Mouse (Mus musculus) heart, embryonic 16.5 days (tissue): ENCODE measurements around the gene Pcgf2. TPM values are rescaled to one million over a fixed set of nuclear protein-coding genes. Genes with fewer than 3 reads are reported as not detected.

Experiments
- ATAC-seq: fragments of 200-750 bp; cut with Nextera tagmentation; replicated peaks from 2 replicates; pipeline ENCODE4 v1.8.0; 2017; ENCODE audit warnings: moderate number of reproducible peaks; ENCODE audit not compliant: insufficient read depth, low FRiP score; ENCODE audit errors: extremely low read depth
- H3K27ac ChIP-seq: fragments of 300-500 bp; sonication (generic); 2 replicates; pipeline ENCODE4 v1.5.1; 2014; ENCODE audit warnings: mild to moderate bottlenecking, low read length, control low read depth, moderate library complexity
- H3K27me3 ChIP-seq: fragments of 300-500 bp; sonication (generic); 2 replicates; pipeline ENCODE4 v1.6.1; 2014; ENCODE audit warnings: low read length, mixed read lengths; ENCODE audit not compliant: control insufficient read depth, insufficient read depth
- H3K36me3 ChIP-seq: fragments of 300-500 bp; sonication (generic); 2 replicates; pipeline ENCODE4 v1.6.1; 2014; ENCODE audit not compliant: control insufficient read depth, insufficient read depth
- H3K4me1 ChIP-seq: fragments of 300-500 bp; sonication (generic); 2 replicates; pipeline ENCODE4 v1.6.1; 2014; ENCODE audit warnings: low read length, mixed read lengths; ENCODE audit not compliant: control insufficient read depth, insufficient read depth
- H3K4me2 ChIP-seq: fragments of 300-500 bp; sonication (generic); 2 replicates; pipeline ENCODE4 v1.6.1; 2014; ENCODE audit warnings: low read depth, mild to moderate bottlenecking, control low read depth, low read length
- H3K4me3 ChIP-seq: fragments of 300-500 bp; sonication (generic); 2 replicates; pipeline ENCODE4 v1.5.1; 2014; ENCODE audit warnings: mild to moderate bottlenecking, control low read depth, low read length
- H3K9ac ChIP-seq: fragments of 300-500 bp; sonication (generic); 2 replicates; pipeline ENCODE4 v1.6.1; 2014; ENCODE audit warnings: low read length, control low read depth
- H3K9me3 ChIP-seq: fragments of 300-500 bp; sonication (generic); replicated peaks from 2 replicates; pipeline ENCODE4 v1.6.1; 2016; ENCODE audit warnings: low read length; ENCODE audit not compliant: control insufficient read depth
- WGBS: fragments of 180-500 bp; shearing (Covaris S2); extraction: QIAGEN DNeasy Blood & Tissue Kit; methylation state at CpG from one replicate; pipeline ENCODE4 v1.1.7; 2014; 5-methylcytosine and 5-hydroxymethylcytosine counted together
- polyA plus RNA-seq: library from polyadenylated mRNA; unstranded; fragments of >200 nt; fragmentation: Nextera tagmentation; extraction: Ambion mirVana; gene quantifications from 2 replicates; pipeline ENCODE4 v1.2.1, GENCODE M21; 2015

Pcgf2 gene
- polyA plus RNA-seq, 1 experiment from 2014 or later, result 11.4 TPM

DNA sequence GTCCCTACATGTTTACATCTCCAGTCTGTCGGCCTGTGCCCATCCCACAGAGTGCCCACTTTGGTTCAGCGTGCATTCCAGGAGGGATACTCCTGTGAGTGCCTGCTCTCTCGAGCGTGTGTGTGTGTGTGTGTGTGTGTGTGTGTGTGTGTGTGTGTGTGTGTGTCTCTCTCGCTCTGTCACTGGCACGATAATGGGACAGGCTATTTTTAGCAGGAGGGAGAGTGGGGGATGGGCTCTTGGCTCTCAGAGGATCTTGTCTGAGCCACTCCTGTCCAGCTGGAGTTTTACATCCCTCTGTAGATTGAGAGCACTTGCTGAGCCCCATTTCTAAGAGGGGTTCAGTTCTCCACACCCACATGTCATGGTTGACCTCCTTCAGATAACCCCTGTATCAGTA, 30.5 kb downstream of the Pcgf2 start:
- no peaks in the 10 kb centered on the region for H3K9me3 ChIP-seq
- peaks cover 31% of the 10 kb centered on the region for H3K4me1 ChIP-seq
- ATAC-seq, result peak; percentile 88
- peak overlapping the region; percentile 33 for H3K4me3 ChIP-seq
- peak overlapping the region; percentile 93 for H3K27ac ChIP-seq
- H3K4me2 ChIP-seq, result peak overlapping the region; percentile 63
- peak overlapping the region; percentile 70 for H3K9ac ChIP-seq
- WGBS, result 13% methylated on average over 6 of the region's 6 CpGs
- H3K36me3 ChIP-seq, result peaks cover 60% of the 10 kb centered on the region
- no peaks in the 10 kb centered on the region for H3K27me3 ChIP-seq

DNA sequence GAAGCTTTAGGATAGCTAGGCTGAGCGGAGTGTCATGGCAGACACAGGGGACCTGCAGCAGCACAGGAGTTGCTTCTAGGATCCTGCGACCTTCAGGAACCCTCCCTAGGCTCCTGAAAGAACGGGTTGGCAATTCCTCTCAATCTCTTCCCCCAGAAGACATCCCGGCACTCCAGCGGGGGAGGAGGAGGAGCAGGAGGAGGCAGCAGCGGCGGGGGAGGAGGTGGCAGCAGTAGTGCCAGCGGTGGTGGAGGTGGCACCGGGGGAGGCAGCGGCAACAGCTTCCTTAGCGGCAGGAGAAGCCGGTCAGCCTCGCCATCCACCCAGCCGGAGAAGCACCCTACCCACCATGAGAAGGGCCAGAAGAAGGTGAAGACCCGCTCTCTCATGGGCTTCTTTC, 31.0 kb downstream of the Pcgf2 start:
- peak overlapping the region; percentile 61 for H3K9ac ChIP-seq
- peaks cover 36% of the 10 kb centered on the region for H3K4me1 ChIP-seq
- H3K4me2 ChIP-seq, result peak overlapping the region; percentile 34
- H3K27me3 ChIP-seq, result no peaks in the 10 kb centered on the region
- ATAC-seq, result no peak
- peak overlapping the region; percentile 84 for H3K27ac ChIP-seq
- H3K9me3 ChIP-seq, result no peaks in the 10 kb centered on the region
- H3K4me3 ChIP-seq, result peak overlapping the region; percentile 2; the same call in 1 of the 2 replicates
- WGBS, result 33% methylated on average over 15 of the region's 15 CpGs
- peaks cover 54% of the 10 kb centered on the region for H3K36me3 ChIP-seq

DNA sequence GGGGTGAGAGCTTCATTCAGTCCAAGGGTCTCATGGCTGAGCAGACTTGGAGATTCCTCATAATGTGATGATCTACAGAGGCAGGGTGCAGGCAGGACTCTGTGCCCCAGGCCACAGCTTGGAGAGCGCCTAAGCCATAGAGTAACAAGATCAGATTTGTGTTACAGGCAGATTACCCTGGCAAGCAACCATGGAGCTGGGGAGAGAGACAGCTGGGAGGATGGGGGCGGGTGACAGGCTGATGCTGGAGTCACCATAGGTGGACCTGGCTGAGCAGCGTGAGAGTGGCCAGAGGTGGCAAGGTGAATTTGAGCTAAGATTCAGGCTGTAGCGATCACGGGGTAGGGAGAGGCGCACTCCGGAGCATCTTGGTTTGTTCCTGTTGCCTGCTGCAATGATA, 32.1 kb downstream of the Pcgf2 start:
- Histone ChIP-seq H3K4me3 (no peak overlapping the region), H3K9ac (no peak overlapping the region), H3K36me3 (peaks cover 44% of the 10 kb centered on the region), H3K4me1 (peaks cover 36% of the 10 kb centered on the region), H3K27ac (no peak overlapping the region), H3K27me3 (no peaks in the 10 kb centered on the region), H3K9me3 (no peaks in the 10 kb centered on the region), H3K4me2 (no peak overlapping the region)
- WGBS, result 85% methylated on average over 7 of the region's 7 CpGs
- ATAC-seq, result no peak

DNA sequence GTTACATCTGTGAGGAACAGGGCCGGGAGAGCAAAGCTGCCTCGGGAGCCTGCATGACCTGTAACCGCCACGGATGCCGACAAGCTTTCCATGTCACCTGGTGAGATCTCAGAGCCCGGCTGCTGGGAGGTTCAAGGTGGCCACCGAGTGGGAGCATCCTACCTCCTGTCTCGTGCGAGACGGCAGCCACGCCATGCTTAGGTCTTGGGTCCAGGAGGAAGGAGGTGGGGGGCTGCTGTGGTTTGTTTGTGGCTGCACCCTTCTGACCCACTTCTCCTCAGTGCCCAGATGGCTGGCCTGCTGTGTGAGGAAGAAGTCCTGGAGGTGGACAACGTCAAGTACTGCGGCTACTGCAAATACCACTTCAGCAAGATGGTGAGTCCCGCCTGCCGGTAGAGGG, 33.5 kb downstream of the Pcgf2 start:
- H3K9ac ChIP-seq, result no peak overlapping the region
- peaks cover 44% of the 10 kb centered on the region for H3K4me1 ChIP-seq
- H3K4me2 ChIP-seq, result no peak overlapping the region
- no peaks in the 10 kb centered on the region for H3K9me3 ChIP-seq
- ATAC-seq, result no peak
- H3K4me3 ChIP-seq, result no peak overlapping the region
- 84% methylated on average over 15 of the region's 15 CpGs for WGBS
- no peaks in the 10 kb centered on the region for H3K27me3 ChIP-seq
- H3K27ac ChIP-seq, result no peak overlapping the region
- peaks cover 30% of the 10 kb centered on the region for H3K36me3 ChIP-seq

DNA sequence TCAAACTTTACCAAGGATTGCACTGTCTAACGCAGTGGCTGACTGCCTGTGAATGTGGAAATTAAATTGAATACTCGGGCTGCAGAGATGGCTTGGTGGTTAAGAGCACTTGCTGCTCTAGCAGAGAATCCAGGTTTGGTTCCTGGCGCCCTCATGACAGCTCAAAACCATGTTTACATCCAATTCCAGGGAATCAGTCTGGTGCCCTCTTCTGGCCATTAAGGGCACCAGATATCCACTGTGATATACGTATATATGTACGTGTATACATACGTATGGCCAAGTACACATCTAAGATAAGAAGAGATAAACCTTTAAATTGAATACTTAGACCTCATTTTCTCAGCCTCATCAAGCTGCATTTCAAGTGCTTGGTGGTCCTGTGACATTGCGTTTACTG, 34.1 kb downstream of the Pcgf2 start:
- Histone ChIP-seq H3K4me3 (no peak overlapping the region), H3K27ac (no peak overlapping the region), H3K9me3 (no peaks in the 10 kb centered on the region), H3K4me2 (no peak overlapping the region), H3K27me3 (no peaks in the 10 kb centered on the region), H3K4me1 (peaks cover 49% of the 10 kb centered on the region), H3K9ac (no peak overlapping the region), H3K36me3 (peaks cover 24% of the 10 kb centered on the region)
- no peak for ATAC-seq
- 89% methylated on average over 7 of the region's 7 CpGs for WGBS

DNA sequence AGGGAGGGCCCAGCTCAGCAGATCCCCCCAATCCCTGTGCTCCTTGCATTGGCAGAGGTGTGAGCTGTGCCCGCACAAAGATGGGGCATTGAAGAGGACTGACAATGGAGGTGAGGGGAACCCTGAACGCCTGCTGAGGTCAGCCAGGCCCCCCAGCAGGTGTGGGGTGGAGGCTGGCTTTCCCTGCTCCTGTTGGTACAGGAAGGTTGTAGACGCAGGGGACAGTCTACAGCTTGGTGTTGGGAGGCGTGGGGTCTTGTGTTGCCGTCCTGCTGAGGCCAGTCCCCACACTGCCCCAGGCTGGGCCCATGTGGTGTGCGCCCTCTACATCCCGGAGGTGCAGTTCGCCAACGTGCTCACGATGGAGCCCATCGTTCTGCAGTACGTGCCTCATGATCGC, 34.9 kb downstream of the Pcgf2 start:
- H3K9me3 ChIP-seq, result no peaks in the 10 kb centered on the region
- H3K4me3 ChIP-seq, result no peak overlapping the region
- WGBS, result 92% methylated on average over 13 of the region's 13 CpGs
- no peak overlapping the region; the same call in 1 of the 2 replicates for H3K4me2 ChIP-seq
- H3K27me3 ChIP-seq, result no peaks in the 10 kb centered on the region
- no peak overlapping the region for H3K27ac ChIP-seq
- H3K36me3 ChIP-seq, result peaks cover 17% of the 10 kb centered on the region
- H3K4me1 ChIP-seq, result peaks cover 50% of the 10 kb centered on the region
- H3K9ac ChIP-seq, result no peak overlapping the region
- no peak for ATAC-seq

DNA sequence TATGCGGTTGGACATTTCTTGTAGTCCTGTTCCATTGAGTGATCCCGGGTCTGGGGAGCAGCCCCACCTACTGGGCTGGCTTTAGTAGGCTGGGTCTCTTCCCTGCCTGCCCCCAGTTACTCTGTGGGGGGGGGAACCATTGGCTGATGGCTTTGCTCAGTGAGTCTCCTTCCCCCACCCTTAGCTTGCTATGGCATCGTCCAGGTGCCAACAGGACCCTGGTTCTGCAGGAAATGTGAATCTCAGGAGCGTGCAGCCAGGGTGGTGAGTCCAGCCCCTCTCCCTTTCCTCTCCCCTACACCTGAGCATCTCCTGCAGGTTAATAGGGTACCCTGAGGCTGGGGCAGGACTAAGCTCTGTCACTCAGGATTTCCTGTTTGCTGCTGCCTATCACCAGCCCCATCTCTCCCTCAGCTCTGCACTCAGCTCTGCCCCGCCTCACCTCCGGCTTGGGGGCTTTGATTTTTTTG, 35.5 kb downstream of the Pcgf2 start:
- peak overlapping the region; percentile 94 for H3K27ac ChIP-seq
- 33% methylated on average over 6 of the region's 6 CpGs for WGBS
- ATAC-seq, result no peak
- H3K4me1 ChIP-seq, result peaks cover 45% of the 10 kb centered on the region
- H3K9ac ChIP-seq, result peak overlapping the region; percentile 86
- peak overlapping the region; percentile 89 for H3K4me3 ChIP-seq
- peaks cover 15% of the 10 kb centered on the region for H3K36me3 ChIP-seq
- H3K4me2 ChIP-seq, result peak overlapping the region; percentile 80
- H3K27me3 ChIP-seq, result no peaks in the 10 kb centered on the region
- no peaks in the 10 kb centered on the region for H3K9me3 ChIP-seq

DNA sequence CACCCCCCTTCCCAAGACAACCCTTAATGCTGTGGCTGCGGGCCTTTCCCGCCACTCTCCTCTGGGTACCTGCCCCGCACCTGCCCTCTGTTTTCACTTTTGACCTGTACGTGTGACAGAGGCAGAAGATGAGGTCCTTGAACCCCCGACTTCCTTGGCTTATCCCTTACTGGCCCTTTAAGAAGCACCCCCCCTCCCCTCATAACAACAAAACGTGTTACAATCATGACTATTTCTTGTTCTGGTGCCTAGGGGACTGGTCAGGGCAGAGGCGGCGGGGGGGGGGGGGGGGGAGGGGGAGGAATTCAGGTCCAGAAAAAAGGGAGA, 36.0 kb downstream of the Pcgf2 start:
- 0% methylated on average over 7 of the region's 8 CpGs for WGBS
- peak overlapping the region; percentile 89 for H3K4me3 ChIP-seq
- peak overlapping the region; percentile 94 for H3K27ac ChIP-seq
- H3K9ac ChIP-seq, result peak overlapping the region; percentile 86
- no peaks in the 10 kb centered on the region for H3K27me3 ChIP-seq
- H3K36me3 ChIP-seq, result peaks cover 15% of the 10 kb centered on the region
- peaks cover 43% of the 10 kb centered on the region for H3K4me1 ChIP-seq
- H3K9me3 ChIP-seq, result no peaks in the 10 kb centered on the region
- peak overlapping the region; percentile 80 for H3K4me2 ChIP-seq
- no peak for ATAC-seq

DNA sequence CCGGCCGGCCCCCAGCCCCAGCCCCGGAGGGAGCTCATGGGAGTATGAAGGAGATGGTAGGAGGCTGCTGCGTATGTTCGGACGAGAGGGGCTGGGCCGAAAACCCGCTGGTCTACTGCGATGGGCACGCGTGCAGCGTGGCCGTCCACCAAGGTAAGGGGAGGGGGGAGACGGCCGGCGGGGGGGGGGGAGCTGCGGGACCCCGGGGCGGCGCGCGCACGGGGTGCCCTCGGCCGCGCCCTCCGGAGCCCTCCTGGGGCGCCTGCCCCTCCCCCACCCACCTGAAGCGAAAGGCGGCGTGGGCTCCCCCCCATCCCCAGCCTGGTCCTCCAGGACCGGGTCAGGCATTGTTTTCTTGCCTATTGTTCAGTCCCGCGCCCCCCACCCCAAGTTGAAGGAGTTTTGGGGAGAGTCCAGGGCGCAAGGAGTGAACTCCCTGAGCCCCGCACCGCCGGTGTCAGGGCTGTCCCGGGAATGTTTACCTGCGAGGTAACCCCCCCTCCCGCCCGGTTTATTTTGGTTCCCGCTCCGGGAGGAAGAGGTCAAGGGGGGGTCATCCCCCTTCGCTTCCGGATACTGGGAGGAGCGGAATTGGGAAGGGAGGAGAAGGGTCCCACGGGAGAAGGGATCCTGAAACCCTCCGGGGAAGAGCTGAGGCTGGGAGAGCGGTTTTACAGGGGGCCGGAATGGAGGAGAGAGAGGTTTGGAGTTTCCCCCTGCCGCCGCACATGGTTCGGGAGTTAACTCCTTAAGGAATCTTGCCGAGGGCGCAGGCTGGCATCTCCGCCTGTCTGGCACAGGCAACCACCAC, 36.6 kb downstream of the Pcgf2 start:
- Histone ChIP-seq H3K27ac (peak overlapping the region; percentile 94), H3K36me3 (peaks cover 15% of the 10 kb centered on the region), H3K4me3 (peak overlapping the region; percentile 89), H3K27me3 (no peaks in the 10 kb centered on the region), H3K4me1 (peaks cover 43% of the 10 kb centered on the region), H3K9me3 (no peaks in the 10 kb centered on the region), H3K9ac (peak overlapping the region; percentile 86), H3K4me2 (peak overlapping the region; percentile 80)
- WGBS, result 1% methylated on average over 48 of the region's 57 CpGs
- peak; percentile 5; the same call in 1 of the 2 replicates for ATAC-seq
